Mouse (Mus musculus) retina, postnatal 1 day (tissue): ENCODE measurements at regions not wholly inside any gene's neighbourhood (a gene's known extent, or its start where the extent isn't known, plus 50 kb on each side); places are given as distances from the start of the nearest gene placed in this dataset.

Source experiments
- DNase-seq: peaks from one replicate; pipeline ENCODE4 v3.0.0-alpha.2; 2012

GRCm38 (mm10) chr6:140167182-140167581 is 125.9 kb upstream of the Plcz1 start:
- no peak for DNase-seq

- DNase-seq = no peak
These were observed 121.5 kb upstream of the Plcz1 start for GRCm38 (mm10) chr6:140162729-140163128.

GRCm38 (mm10) chr6:140161482-140161881 is 120.2 kb upstream of the Plcz1 start:
- no peak for DNase-seq

GRCm38 (mm10) chr6:140160946-140161345 is 119.7 kb upstream of the Plcz1 start:
- no peak for DNase-seq

GRCm38 (mm10) chr6:140158986-140159385 is 117.7 kb upstream of the Plcz1 start:
- DNase-seq = no peak

- no peak for DNase-seq
These were observed 116.1 kb upstream of the Plcz1 start for GRCm38 (mm10) chr6:140157375-140157774.

- no peak for DNase-seq
These were observed 111.3 kb upstream of the Plcz1 start for GRCm38 (mm10) chr6:140152418-140153176.

GRCm38 (mm10) chr6:140148628-140149245 is 107.5 kb upstream of the Plcz1 start:
- DNase-seq = no peak

GRCm38 (mm10) chr6:140148138-140148537 is 106.9 kb upstream of the Plcz1 start:
- peak; percentile 43 for DNase-seq

- DNase-seq = no peak
These were observed 106.5 kb upstream of the Plcz1 start for GRCm38 (mm10) chr6:140147711-140148110.

- no peak for DNase-seq
These were observed 92.5 kb upstream of the Plcz1 start for GRCm38 (mm10) chr6:140133734-140134133.

GRCm38 (mm10) chr6:140126645-140127044 is 85.4 kb upstream of the Plcz1 start:
- DNase-seq = no peak

GRCm38 (mm10) chr6:140114024-140114423 is 72.8 kb upstream of the Plcz1 start:
- DNase-seq = no peak

- no peak for DNase-seq
These were observed 70.8 kb upstream of the Plcz1 start for GRCm38 (mm10) chr6:140112054-140112453.

- no peak for DNase-seq
These were observed 66.8 kb upstream of the Plcz1 start for GRCm38 (mm10) chr6:140108083-140108482.

- no peak for DNase-seq
These were observed 66.4 kb upstream of the Plcz1 start for GRCm38 (mm10) chr6:140107628-140108027.

GRCm38 (mm10) chr6:140106141-140106540 is 64.9 kb upstream of the Plcz1 start:
- DNase-seq = no peak

- DNase-seq = no peak
These were observed 60.8 kb upstream of the Plcz1 start for GRCm38 (mm10) chr6:140102043-140102442.

- no peak for DNase-seq
These were observed 54.2 kb upstream of the Plcz1 start for GRCm38 (mm10) chr6:140095416-140095815.
